Mouse (Mus musculus): ENCODE results near the gene Spns3. TPM values are rescaled to one million over a fixed set of nuclear protein-coding genes. Genes with fewer than 3 reads are reported as not detected.

Gene Spns3
- polyA plus RNA-seq, 1 experiment from 2014 or later: not detected

DNA sequence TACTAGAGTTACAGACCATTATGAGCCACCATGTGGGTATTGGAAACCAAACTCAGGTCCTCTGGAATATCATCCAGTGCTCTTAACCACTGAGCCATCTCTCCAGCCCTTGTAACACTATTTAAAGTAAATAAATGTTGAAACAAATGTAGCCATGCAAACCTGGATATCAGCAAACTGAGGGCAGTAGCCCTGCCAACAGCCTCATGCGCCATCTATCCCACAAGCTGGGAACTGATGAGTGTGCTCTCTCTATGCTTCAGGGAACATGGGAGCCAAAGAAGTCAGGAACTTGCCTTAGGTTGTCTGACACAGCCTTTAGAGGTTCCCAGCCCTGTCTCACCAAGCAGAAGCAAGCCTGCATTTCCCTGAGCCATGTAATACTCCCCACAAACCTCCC lies 18.7 kb downstream of the Spns3 start:
- Histone ChIP-seq H3K4me1 (replicated peaks; ENCODE audit: control insufficient read depth, insufficient read depth, low read length) (no peaks in the 10 kb centered on the region), H3K27ac (ENCODE audit: low read depth, low read length) (no peak overlapping the region), H3K27me3 (ENCODE audit: control insufficient read depth, insufficient read depth, low read length) (no peaks in the 10 kb centered on the region), H3K4me3 (ENCODE audit: low read depth, low read length) (no peak overlapping the region), H3K9me3 (ENCODE audit: control insufficient read depth, low read length) (0 out of 2 replicates have a peak, but pooled peaks cover 2% of the 10 kb centered on the region), H3K36me3 (ENCODE audit: control insufficient read depth, insufficient read depth, low read length) (no peaks in the 10 kb centered on the region), H3K4me2 (ENCODE audit: low read depth, low read length, severe bottlenecking) (no peak overlapping the region), H3K9ac (ENCODE audit: low read length) (no peak overlapping the region)
- WGBS: 76% methylated on average over 1 of the region's 1 CpGs
- no peak for ATAC-seq (replicated peaks; ENCODE audit: low FRiP score)
- no peak for DNase-seq (ENCODE audit: low spot score)

DNA sequence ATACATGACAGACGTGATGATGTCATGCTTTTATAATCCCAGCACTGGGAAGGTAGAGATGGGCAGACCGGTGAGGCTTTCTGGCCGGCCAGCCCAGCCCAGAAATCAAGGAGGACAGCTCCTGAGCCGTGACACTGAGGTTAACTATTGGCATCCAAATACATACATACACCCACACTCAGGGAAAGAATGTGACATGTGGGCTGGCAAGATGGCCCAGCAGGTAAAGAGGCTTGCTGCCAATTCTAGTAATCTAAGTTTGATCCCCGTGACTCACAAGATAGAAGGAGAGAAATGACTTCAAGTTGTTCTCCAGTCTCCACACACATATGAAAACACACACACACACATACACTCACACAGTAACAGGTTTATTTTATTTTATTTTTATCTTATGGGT lies 19.2 kb downstream of the Spns3 start:
- ATAC-seq (replicated peaks; ENCODE audit: low FRiP score) (no peak), DNase-seq (ENCODE audit: low spot score) (no peak)
- 83% methylated on average over 5 of the region's 5 CpGs for WGBS
- Histone ChIP-seq H3K4me3 (ENCODE audit: low read depth, low read length) (no peak overlapping the region), H3K9ac (ENCODE audit: low read length) (no peak overlapping the region), H3K4me2 (ENCODE audit: low read depth, low read length, severe bottlenecking) (no peak overlapping the region), H3K9me3 (ENCODE audit: control insufficient read depth, low read length) (0 out of 2 replicates have a peak, but pooled peaks cover 2% of the 10 kb centered on the region), H3K36me3 (ENCODE audit: control insufficient read depth, insufficient read depth, low read length) (no peaks in the 10 kb centered on the region), H3K27me3 (ENCODE audit: control insufficient read depth, insufficient read depth, low read length) (no peaks in the 10 kb centered on the region), H3K4me1 (replicated peaks; ENCODE audit: control insufficient read depth, insufficient read depth, low read length) (no peaks in the 10 kb centered on the region), H3K27ac (ENCODE audit: low read depth, low read length) (no peak overlapping the region)

DNA sequence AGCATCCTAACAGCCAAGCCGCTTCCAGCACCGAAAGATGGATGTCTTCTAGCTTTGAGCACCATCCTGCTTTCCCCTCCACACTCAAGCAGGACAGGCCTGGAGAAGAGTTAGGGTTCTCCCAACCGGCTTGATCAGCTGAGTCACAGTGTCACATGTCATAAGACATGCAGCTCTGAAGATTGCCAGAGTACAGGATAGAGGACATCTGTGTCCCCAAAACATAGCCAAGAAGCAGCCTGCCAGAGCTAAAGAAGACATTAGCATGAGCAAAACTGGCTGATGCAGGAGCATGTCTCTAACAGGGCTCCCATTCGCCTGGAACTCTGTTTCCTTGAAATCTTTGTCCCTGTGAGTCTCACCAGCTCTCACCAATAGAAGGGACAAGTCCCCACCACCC lies 24.1 kb downstream of the Spns3 start:
- 93% methylated on average over 4 of the region's 4 CpGs for WGBS
- no peaks in the 10 kb centered on the region for H3K36me3 ChIP-seq (ENCODE audit: control insufficient read depth, insufficient read depth, low read length)

GRCm38 (mm10) chr11:72523711-72524110 lies 26.6 kb downstream of the Spns3 start:
- Histone ChIP-seq H3K27me3 (ENCODE audit: control insufficient read depth, insufficient read depth, low read length) (no peaks in the 10 kb centered on the region), H3K4me2 (ENCODE audit: low read depth, low read length, severe bottlenecking) (no peak overlapping the region), H3K4me3 (ENCODE audit: low read depth, low read length) (no peak overlapping the region), H3K36me3 (ENCODE audit: control insufficient read depth, insufficient read depth, low read length) (no peaks in the 10 kb centered on the region), H3K9ac (ENCODE audit: low read length) (no peak overlapping the region), H3K27ac (ENCODE audit: low read depth, low read length) (no peak overlapping the region), H3K9me3 (ENCODE audit: control insufficient read depth, low read length) (no peaks in the 10 kb centered on the region), H3K4me1 (replicated peaks; ENCODE audit: control insufficient read depth, insufficient read depth, low read length) (no peaks in the 10 kb centered on the region)
- ATAC-seq (replicated peaks; ENCODE audit: low FRiP score) (no peak), DNase-seq (ENCODE audit: low spot score) (no peak)
- WGBS: 60% methylated on average over 4 of the region's 4 CpGs

More for the DNA sequence above, 24.1 kb downstream of the Spns3 start:
- ATAC-seq (replicated peaks; ENCODE audit: low FRiP score): no peak
- no peak overlapping the region for H3K4me2 ChIP-seq (ENCODE audit: low read depth, low read length, severe bottlenecking)
- H3K27ac ChIP-seq (ENCODE audit: low read depth, low read length): no peak overlapping the region
- H3K9me3 ChIP-seq (ENCODE audit: control insufficient read depth, low read length): no peaks in the 10 kb centered on the region
- no peak overlapping the region for H3K9ac ChIP-seq (ENCODE audit: low read length)
- no peak overlapping the region for H3K4me3 ChIP-seq (ENCODE audit: low read depth, low read length)
- no peaks in the 10 kb centered on the region for H3K4me1 ChIP-seq (replicated peaks; ENCODE audit: control insufficient read depth, insufficient read depth, low read length)
- DNase-seq (ENCODE audit: low spot score): no peak
- H3K27me3 ChIP-seq (ENCODE audit: control insufficient read depth, insufficient read depth, low read length): no peaks in the 10 kb centered on the region

DNA sequence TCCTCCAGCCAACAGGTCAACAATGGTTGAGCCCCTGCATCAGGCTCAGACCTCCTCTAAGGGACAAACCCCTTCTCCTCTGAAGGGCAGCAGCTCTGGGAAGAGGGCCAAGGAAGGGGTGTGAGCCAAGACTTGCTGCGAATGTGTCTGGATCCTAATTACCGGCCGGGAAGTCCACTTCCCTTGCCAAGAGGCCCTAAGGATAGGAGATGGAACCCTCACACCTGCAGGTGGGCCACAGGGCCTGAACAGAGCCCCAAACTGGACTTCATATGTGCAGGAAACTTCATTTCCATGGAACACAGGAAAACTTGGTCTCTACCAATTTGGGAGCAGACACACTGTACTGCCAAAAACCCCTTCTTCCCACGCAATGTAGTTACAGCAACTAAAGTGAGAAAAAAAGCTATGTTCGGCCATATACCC lies 27.7 kb downstream of the Spns3 start:
- Histone ChIP-seq H3K9ac (ENCODE audit: low read length) (no peak overlapping the region), H3K4me3 (ENCODE audit: low read depth, low read length) (no peak overlapping the region), H3K27me3 (ENCODE audit: control insufficient read depth, insufficient read depth, low read length) (no peaks in the 10 kb centered on the region), H3K27ac (ENCODE audit: low read depth, low read length) (no peak overlapping the region), H3K4me2 (ENCODE audit: low read depth, low read length, severe bottlenecking) (no peak overlapping the region), H3K36me3 (ENCODE audit: control insufficient read depth, insufficient read depth, low read length) (no peaks in the 10 kb centered on the region), H3K4me1 (replicated peaks; ENCODE audit: control insufficient read depth, insufficient read depth, low read length) (no peaks in the 10 kb centered on the region), H3K9me3 (ENCODE audit: control insufficient read depth, low read length) (no peaks in the 10 kb centered on the region)
- 93% methylated on average over 5 of the region's 5 CpGs for WGBS
- ATAC-seq (replicated peaks; ENCODE audit: low FRiP score) (no peak), DNase-seq (ENCODE audit: low spot score) (no peak)

DNA sequence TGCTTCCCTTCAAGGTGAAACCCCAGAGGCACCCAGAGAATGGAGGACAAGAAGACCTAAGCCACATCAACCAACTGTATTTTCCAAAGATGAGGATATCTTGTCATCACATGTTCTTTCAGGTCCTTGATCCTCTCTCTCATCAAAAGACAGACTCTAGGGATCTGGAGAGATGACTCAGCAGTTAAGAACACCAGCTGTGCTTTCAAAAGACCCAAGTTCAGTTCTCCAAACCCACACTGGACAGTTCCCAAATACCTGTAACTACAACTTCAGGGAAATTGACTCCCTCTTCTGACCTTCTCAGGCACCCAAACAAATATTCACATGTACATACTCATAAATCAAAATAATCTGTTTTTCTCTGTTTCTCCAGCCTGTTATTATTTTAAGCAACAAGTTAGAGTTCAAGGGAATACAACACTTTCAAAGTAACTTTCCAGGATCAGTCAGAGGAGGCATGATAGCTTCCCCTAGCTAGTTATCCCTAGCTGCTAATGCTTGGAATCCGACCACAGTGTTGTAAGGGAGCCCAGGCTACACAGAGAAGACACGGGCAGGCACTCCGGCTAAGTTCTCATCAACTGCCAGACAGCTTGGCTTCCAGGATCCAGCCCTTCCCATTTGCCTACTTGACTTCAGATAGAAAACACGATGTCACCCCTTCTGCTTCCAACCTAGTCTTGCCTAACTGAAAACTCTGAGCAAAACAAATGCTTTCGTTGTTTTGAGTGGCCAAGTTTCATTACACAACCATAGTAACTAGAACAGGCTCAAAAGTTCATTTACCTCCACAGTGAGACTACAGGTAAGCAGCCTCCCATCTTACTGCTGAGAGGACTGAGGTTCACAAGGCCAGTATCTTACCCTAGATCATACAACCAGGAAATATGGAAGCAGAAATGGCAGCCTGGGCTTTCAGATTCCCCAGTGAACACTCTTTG lies 28.4 kb downstream of the Spns3 start:
- Histone ChIP-seq H3K4me1 (replicated peaks; ENCODE audit: control insufficient read depth, insufficient read depth, low read length) (no peaks in the 10 kb centered on the region), H3K9ac (ENCODE audit: low read length) (no peak overlapping the region), H3K4me2 (ENCODE audit: low read depth, low read length, severe bottlenecking) (no peak overlapping the region), H3K9me3 (ENCODE audit: control insufficient read depth, low read length) (no peaks in the 10 kb centered on the region), H3K27ac (ENCODE audit: low read depth, low read length) (no peak overlapping the region), H3K4me3 (ENCODE audit: low read depth, low read length) (no peak overlapping the region), H3K27me3 (ENCODE audit: control insufficient read depth, insufficient read depth, low read length) (no peaks in the 10 kb centered on the region), H3K36me3 (ENCODE audit: control insufficient read depth, insufficient read depth, low read length) (no peaks in the 10 kb centered on the region)
- 81% methylated on average over 5 of the region's 5 CpGs for WGBS
- ATAC-seq (replicated peaks; ENCODE audit: low FRiP score): no peak
- DNase-seq (ENCODE audit: low spot score): no peak

GRCm38 (mm10) chr11:72519895-72520294 lies 30.4 kb downstream of the Spns3 start:
- no peak overlapping the region for H3K9ac ChIP-seq (ENCODE audit: low read length)
- ATAC-seq (replicated peaks; ENCODE audit: low FRiP score) (no peak), DNase-seq (ENCODE audit: low spot score) (no peak)
- no peaks in the 10 kb centered on the region for H3K9me3 ChIP-seq (ENCODE audit: control insufficient read depth, low read length)
- H3K4me3 ChIP-seq (ENCODE audit: low read depth, low read length): no peak overlapping the region
- H3K27ac ChIP-seq (ENCODE audit: low read depth, low read length): no peak overlapping the region
- no peaks in the 10 kb centered on the region for H3K36me3 ChIP-seq (ENCODE audit: control insufficient read depth, insufficient read depth, low read length)
- no peaks in the 10 kb centered on the region for H3K27me3 ChIP-seq (ENCODE audit: control insufficient read depth, insufficient read depth, low read length)
- WGBS: 75% methylated on average over 3 of the region's 3 CpGs
- H3K4me2 ChIP-seq (ENCODE audit: low read depth, low read length, severe bottlenecking): no peak overlapping the region
- no peaks in the 10 kb centered on the region for H3K4me1 ChIP-seq (replicated peaks; ENCODE audit: control insufficient read depth, insufficient read depth, low read length)

DNA sequence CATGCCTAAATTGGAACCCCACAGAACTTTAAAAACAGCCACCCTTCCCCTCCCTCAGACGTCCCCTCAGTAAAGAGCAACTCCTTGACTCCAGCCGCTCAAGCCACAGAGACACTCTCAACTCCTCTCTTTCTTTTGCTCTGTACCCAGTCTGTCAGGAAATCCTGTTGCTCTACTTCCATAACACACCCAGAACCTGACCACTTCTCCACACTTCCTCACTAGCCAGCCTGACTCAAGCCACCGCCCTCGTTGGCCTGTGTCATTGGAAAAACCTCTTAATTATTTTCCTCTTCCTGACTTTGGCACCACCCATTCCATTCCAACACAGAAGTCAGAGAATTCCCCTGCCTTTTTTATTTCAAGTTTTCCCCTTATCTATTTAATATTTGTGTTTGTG lies 31.1 kb downstream of the Spns3 start:
- Histone ChIP-seq H3K27ac (ENCODE audit: low read depth, low read length) (no peak overlapping the region), H3K9me3 (ENCODE audit: control insufficient read depth, low read length) (no peaks in the 10 kb centered on the region), H3K9ac (ENCODE audit: low read length) (no peak overlapping the region), H3K4me3 (ENCODE audit: low read depth, low read length) (no peak overlapping the region), H3K27me3 (ENCODE audit: control insufficient read depth, insufficient read depth, low read length) (no peaks in the 10 kb centered on the region), H3K36me3 (ENCODE audit: control insufficient read depth, insufficient read depth, low read length) (no peaks in the 10 kb centered on the region), H3K4me1 (replicated peaks; ENCODE audit: control insufficient read depth, insufficient read depth, low read length) (no peaks in the 10 kb centered on the region), H3K4me2 (ENCODE audit: low read depth, low read length, severe bottlenecking) (no peak overlapping the region)
- WGBS: 76% methylated on average over 4 of the region's 4 CpGs
- no peak for DNase-seq (ENCODE audit: low spot score)
- ATAC-seq (replicated peaks; ENCODE audit: low FRiP score): no peak

DNA sequence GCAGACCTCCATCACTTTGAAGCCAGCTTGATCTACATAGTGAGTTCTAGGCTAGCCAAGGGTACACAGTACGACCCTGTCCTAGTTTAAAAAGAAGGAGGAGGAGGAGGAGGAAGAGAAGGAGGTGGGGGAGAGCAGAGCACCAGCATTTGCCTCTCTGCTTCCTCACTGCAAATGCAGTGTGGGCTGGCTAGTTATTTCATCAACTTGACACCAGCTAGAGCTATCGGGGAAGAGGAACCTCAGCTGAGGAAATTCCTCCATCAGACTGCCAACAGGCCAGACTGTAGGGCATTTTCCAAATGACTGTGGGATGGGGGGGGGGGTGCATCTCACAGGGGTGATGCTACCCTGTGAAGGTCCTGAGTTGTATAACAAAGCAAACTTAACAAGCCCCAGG lies 31.9 kb downstream of the Spns3 start:
- DNase-seq (ENCODE audit: low spot score) (no peak), ATAC-seq (replicated peaks; ENCODE audit: low FRiP score) (no peak)
- Histone ChIP-seq H3K27ac (ENCODE audit: low read depth, low read length) (no peak overlapping the region), H3K4me3 (ENCODE audit: low read depth, low read length) (no peak overlapping the region), H3K9ac (ENCODE audit: low read length) (no peak overlapping the region), H3K4me1 (replicated peaks; ENCODE audit: control insufficient read depth, insufficient read depth, low read length) (no peaks in the 10 kb centered on the region), H3K36me3 (ENCODE audit: control insufficient read depth, insufficient read depth, low read length) (no peaks in the 10 kb centered on the region), H3K27me3 (ENCODE audit: control insufficient read depth, insufficient read depth, low read length) (no peaks in the 10 kb centered on the region), H3K4me2 (ENCODE audit: low read depth, low read length, severe bottlenecking) (no peak overlapping the region), H3K9me3 (ENCODE audit: control insufficient read depth, low read length) (no peaks in the 10 kb centered on the region)
- 78% methylated on average over 2 of the region's 2 CpGs for WGBS

All from forebrain, embryonic 11.5 days (tissue).